Mouse (Mus musculus) hematopoietic multipotent progenitor cell, adult 10-12 weeks (in vitro differentiated cells): ENCODE measurements around the gene Togaram1. TPM values are rescaled to one million over a fixed set of nuclear protein-coding genes. Genes with fewer than 3 reads are reported as not detected.

Source experiments
- polyA plus RNA-seq: library from polyadenylated mRNA; stranded (reverse); fragments of >175 nt; gene quantifications from 2 replicates; pipeline ENCODE4 v1.2.3, GENCODE M21; 2012; ENCODE audit warnings: low replicate concordance

Gene Togaram1
- 5.2 and 7.8 TPM in 2 replicates for polyA plus RNA-seq

GRCm38 (mm10) chr12:64965124-64966026 lies at the start of gene Togaram1, which contains the start of gene Klhl28:
Togaram1 (plus strand) TSS chr12:64965804.
Klhl28 (minus strand) TSS chr12:64965534.

GRCm38 (mm10) chr12:64917578-64918471 lies 47.8 kb upstream of the Togaram1 start, which contains the start of gene Gm527:
Gm527 (plus strand) TSS chr12:64917906.

GRCm38 (mm10) chr12:65036190-65036870 lies 70.7 kb downstream of the Togaram1 start, which contains the start of gene Prpf39:
Prpf39 (plus strand) TSS chr12:65036333.

Other genes starting within 250 kb of the Togaram1 start
- 1.1 and 2.3 TPM in 2 replicates for gene Gm527, start 47.9 kb upstream of the Togaram1 start, polyA plus RNA-seq
- gene Klhl28, start 270 bp upstream of the Togaram1 start, polyA plus RNA-seq, result 1.3 and 2.9 TPM in 2 replicates
- gene Prpf39, start 70.5 kb downstream of the Togaram1 start, polyA plus RNA-seq, result 14.3 and 15.9 TPM in 2 replicates
- 19.3 and 135 TPM in 2 replicates for gene Fkbp3, start 108.2 kb downstream of the Togaram1 start, polyA plus RNA-seq
- gene Fancm, start 109.8 kb downstream of the Togaram1 start, polyA plus RNA-seq, result 1.5 and 5.3 TPM in 2 replicates
- gene Mis18bp1, start 206.8 kb downstream of the Togaram1 start, polyA plus RNA-seq, result 2.0 and 2.1 TPM in 2 replicates